Mouse (Mus musculus) heart, embryonic 12.5 days (tissue): Measurements from ENCODE around the gene C2cd2. TPM values are rescaled to one million over a fixed set of nuclear protein-coding genes. Genes with fewer than 3 reads are reported as not detected.

Source experiments
- ATAC-seq: fragments of 200-750 bp; cut with Nextera tagmentation; 2 replicates; pipeline ENCODE4 v1.8.0; 2017; ENCODE audit warnings: moderate TSS enrichment, moderate library complexity; ENCODE audit not compliant: insufficient number of reproducible peaks, low FRiP score
- H3K27ac ChIP-seq: fragments of 300-500 bp; sonication (generic); 2 replicates; pipeline ENCODE4 v1.5.1; 2016; ENCODE audit warnings: mild to moderate bottlenecking, moderate library complexity; ENCODE audit not compliant: poor library complexity, severe bottlenecking
- H3K27me3 ChIP-seq: fragments of 300-500 bp; sonication (generic); replicated peaks from 2 replicates; pipeline ENCODE4 v1.6.1; 2016; ENCODE audit warnings: mild to moderate bottlenecking, moderate library complexity
- H3K36me3 ChIP-seq: fragments of 300-500 bp; sonication (generic); 2 replicates; pipeline ENCODE4 v1.6.1; 2016; ENCODE audit warnings: mild to moderate bottlenecking, moderate library complexity
- H3K4me1 ChIP-seq: fragments of 300-500 bp; sonication (generic); replicated peaks from 2 replicates; pipeline ENCODE4 v1.6.1; 2016; ENCODE audit warnings: mild to moderate bottlenecking
- H3K4me2 ChIP-seq: fragments of 300-500 bp; sonication (generic); 2 replicates; pipeline ENCODE4 v1.6.1; 2016; ENCODE audit warnings: mild to moderate bottlenecking, moderate library complexity
- H3K4me3 ChIP-seq: fragments of 300-500 bp; sonication (generic); 2 replicates; pipeline ENCODE4 v1.5.1; 2016; ENCODE audit warnings: mild to moderate bottlenecking
- H3K9ac ChIP-seq: fragments of 300-500 bp; sonication (generic); 2 replicates; pipeline ENCODE4 v1.6.1; 2016; ENCODE audit warnings: mild to moderate bottlenecking, moderate library complexity
- H3K9me3 ChIP-seq: fragments of 300-500 bp; sonication (generic); replicated peaks from 2 replicates; pipeline ENCODE4 v1.6.1; 2016; ENCODE audit warnings: mild to moderate bottlenecking, moderate library complexity
- WGBS: fragments of 180-500 bp; shearing (Covaris S2); methylation state at CpG from one replicate; pipeline ENCODE4 v1.1.7; 2016; 5-methylcytosine and 5-hydroxymethylcytosine counted together
- microRNA-seq: library from miRNA; unstranded; fragments of <30 nt; microRNA quantifications from one replicate; pipeline ENCODE4, GENCODE M21; 2017
- polyA plus RNA-seq: library from polyadenylated mRNA; unstranded; fragments of >200 nt; fragmentation: Nextera tagmentation; extraction: Ambion mirVana; gene quantifications from 2 replicates; pipeline ENCODE4 v1.2.1, GENCODE M21; 2016

C2cd2 gene
- polyA plus RNA-seq, 1 experiment from 2014 or later, result 19.3 TPM

GRCm38 (mm10) chr16:97808881-97809280, 153.5 kb downstream of the C2cd2 start:
- 95% methylated on average over 3 of the region's 3 CpGs for WGBS
- H3K9ac ChIP-seq, result no peak overlapping the region

GRCm38 (mm10) chr16:97805646-97806045, 156.8 kb downstream of the C2cd2 start:
- Histone ChIP-seq H3K4me2 (no peak overlapping the region), H3K36me3 (peaks cover 80% of the 10 kb centered on the region), H3K27me3 (no peaks in the 10 kb centered on the region), H3K4me1 (no peaks in the 10 kb centered on the region), H3K9ac (no peak overlapping the region), H3K4me3 (no peak overlapping the region), H3K9me3 (no peaks in the 10 kb centered on the region), H3K27ac (no peak overlapping the region)
- no peak for ATAC-seq
- 94% methylated on average over 3 of the region's 3 CpGs for WGBS

More at GRCm38 (mm10) chr16:97808881-97809280, 153.5 kb downstream of the C2cd2 start:
- no peaks in the 10 kb centered on the region for H3K27me3 ChIP-seq
- H3K36me3 ChIP-seq, result peaks cover 94% of the 10 kb centered on the region
- no peak overlapping the region for H3K4me2 ChIP-seq
- no peak overlapping the region for H3K4me3 ChIP-seq
- H3K9me3 ChIP-seq, result no peaks in the 10 kb centered on the region
- no peaks in the 10 kb centered on the region for H3K4me1 ChIP-seq
- no peak for ATAC-seq
- H3K27ac ChIP-seq, result no peak overlapping the region

Small RNA genes within 50 kb of the gene (microRNA-seq; reads per million reads assigned to microRNA genes)
- gene Mir6964, result not detected

Other genes with a start within 250 kb of the C2cd2 start
- gene Ripk4, start 198.8 kb downstream of the C2cd2 start, polyA plus RNA-seq, result 2.3 and 2.7 TPM in 2 replicates
- 7.3 and 9.1 TPM in 2 replicates for gene Prdm15, start 110.7 kb downstream of the C2cd2 start, polyA plus RNA-seq
- 11.0 and 11.7 TPM in 2 replicates for gene Zbtb21, start within 50 bp of the C2cd2 start, polyA plus RNA-seq
- gene B230307C23Rik, start 34.7 kb upstream of the C2cd2 start, polyA plus RNA-seq, result 13.7 and 13.9 TPM in 2 replicates
- 13.4 and 15.9 TPM in 2 replicates for gene A630089N07Rik, start 119.9 kb upstream of the C2cd2 start, polyA plus RNA-seq